Mouse (Mus musculus) thymus, postnatal 4 days (tissue): ENCODE measurements around the gene Clock.

Experiments
- DNase-seq: peaks from one replicate; pipeline ENCODE4 v3.0.0; 2021

Gene Clock

DNA sequence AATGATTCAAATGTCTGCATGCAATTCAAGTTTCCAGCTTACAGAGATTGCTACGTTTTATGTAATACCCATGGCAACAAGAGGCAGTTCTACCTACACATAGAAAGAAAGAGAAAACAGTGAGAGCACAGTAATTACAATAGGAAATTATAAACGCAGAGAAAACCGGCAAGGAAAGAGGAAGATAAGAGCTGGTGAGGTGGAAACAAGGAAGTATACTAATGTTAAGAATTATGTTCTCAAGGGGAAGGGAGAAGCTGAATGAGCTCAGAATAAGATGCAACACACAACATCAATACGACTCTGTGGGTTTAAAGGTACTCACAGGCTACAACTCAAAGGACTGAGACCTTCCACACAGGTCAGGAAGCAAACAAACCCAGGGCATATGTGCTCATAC lies 29.6 kb downstream of the Clock start:
- DNase-seq = no peak

- no peak for DNase-seq
Observed at GRCm38 (mm10) chr5:76250948-76251347, 53.6 kb downstream of the Clock start.

- DNase-seq = no peak
Observed at GRCm38 (mm10) chr5:76246539-76246938, 58.1 kb downstream of the Clock start.

- DNase-seq = no peak
Observed at GRCm38 (mm10) chr5:76245419-76245818, 59.2 kb downstream of the Clock start.

- DNase-seq = no peak
Observed at GRCm38 (mm10) chr5:76244430-76244829, 60.2 kb downstream of the Clock start.

GRCm38 (mm10) chr5:76243929-76244328 lies 60.7 kb downstream of the Clock start:
- no peak for DNase-seq

DNA sequence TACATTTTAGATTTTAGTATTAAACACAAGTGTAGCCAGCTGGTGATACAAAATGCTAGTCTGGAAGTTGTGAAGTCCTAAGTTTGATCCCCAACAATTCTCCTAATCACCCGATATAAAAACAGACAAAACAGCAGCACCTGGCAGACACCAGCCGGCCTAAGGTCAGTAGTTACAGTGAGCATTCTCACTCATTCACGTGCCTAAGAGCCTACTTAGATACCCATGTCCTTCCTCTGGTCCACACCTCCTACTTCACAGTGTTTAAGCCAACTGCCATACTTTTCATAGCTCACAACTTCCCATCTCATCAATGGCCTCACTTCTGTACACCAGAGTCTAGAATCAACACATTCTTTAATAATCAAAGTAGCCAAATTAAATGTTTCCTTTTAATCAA lies 61.3 kb downstream of the Clock start:
- no peak for DNase-seq

DNA sequence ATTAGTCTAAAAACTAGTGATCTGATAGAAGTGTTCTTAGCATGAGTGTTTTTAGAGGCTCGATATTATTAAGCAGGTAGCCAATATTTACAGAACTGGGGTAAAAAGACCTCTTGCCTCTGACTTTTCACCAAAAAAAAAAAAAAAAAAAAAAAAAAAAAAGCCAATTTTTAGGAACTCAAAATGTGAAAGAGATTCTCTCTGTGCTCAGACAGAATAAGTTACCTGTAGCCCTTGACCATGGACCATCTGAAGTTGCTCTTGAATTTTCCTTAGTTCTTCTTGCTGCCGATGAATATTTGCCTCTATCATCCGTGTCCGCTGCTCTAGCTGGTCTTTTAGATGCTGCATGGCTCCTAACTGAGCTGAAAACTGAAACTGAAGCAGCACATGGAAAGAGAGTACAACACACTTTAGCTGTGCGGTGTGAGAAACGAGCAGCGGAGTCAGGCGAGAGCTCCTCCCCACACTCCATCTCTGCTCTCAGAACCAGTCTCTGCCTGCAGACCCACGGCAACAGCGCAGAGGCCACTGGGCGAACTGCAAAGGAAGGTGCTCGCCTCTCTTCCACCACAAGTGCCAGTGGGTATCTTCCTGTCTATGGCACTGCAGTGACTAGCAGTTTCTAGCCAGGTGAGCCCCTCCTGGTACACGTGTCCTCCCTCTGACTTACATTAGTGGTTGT lies 73.3 kb downstream of the Clock start:
- no peak for DNase-seq

GRCm38 (mm10) chr5:76216691-76217090 lies 87.9 kb downstream of the Clock start:
- no peak for DNase-seq

DNA sequence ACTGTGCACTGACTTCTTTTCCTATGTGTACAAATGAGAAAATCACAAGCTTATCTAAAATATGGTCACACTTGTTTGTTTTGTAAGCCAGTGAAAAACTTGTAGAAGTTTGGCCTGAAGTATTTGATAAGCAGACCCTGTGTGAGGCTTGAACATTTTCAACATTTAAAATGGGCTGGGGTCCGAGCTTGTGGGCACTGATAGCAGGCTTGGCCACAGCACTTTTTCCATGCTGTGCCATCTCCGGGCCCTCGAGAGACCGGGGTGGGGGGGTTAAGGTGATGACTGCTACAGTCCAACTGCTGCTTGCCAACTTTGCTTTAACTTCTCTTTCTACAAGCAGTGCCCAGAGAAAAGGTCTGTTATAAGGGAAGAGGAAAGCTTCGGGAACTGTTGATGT lies 96.5 kb downstream of the Clock start:
- no peak for DNase-seq

- no peak for DNase-seq
Observed at GRCm38 (mm10) chr5:76205886-76206285, 98.7 kb downstream of the Clock start.

DNA sequence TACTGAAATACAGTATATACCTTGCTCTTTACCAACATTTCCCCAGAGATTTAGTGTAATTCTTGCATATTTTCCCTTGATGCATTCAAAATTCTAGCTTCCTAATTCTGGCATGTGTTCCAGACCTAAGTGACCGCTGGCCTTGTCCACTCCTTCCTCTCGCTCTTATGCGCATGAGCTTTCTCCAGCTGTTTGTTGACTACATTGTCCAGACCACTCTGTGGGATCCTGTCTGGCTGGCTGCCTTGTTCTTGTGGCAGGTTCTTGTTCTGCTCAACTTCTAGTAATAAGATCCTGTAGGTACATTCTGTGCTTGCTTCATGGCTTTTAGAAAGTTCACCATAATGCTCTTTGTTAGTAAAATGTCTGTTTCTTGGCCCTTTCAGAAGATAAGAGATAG lies 101.4 kb downstream of the Clock start:
- no peak for DNase-seq

DNA sequence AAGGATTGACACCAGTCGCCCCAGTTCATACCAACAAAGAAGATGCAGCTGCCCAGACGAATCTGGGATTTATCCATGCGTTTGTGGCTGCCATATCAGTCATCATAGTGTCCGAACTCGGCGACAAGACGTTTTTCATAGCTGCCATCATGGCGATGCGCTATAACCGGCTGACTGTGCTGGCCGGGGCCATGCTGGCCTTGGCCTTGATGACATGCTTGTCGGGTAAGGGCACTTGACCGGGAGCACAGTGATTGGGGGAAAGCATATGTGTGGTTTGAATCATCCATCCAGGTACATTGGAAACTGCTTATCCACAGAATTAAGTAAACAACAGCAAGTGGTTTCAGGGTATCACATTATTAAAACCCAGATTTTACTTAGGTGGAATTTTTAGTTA lies 105.2 kb downstream of the Clock start:
- DNase-seq = no peak

GRCm38 (mm10) chr5:76194377-76194945 lies 110.1 kb downstream of the Clock start:
- no peak for DNase-seq

- DNase-seq = no peak
Observed at GRCm38 (mm10) chr5:76193075-76193474, 111.5 kb downstream of the Clock start.

- no peak for DNase-seq
Observed at GRCm38 (mm10) chr5:76190609-76191008, 114.0 kb downstream of the Clock start.

DNA sequence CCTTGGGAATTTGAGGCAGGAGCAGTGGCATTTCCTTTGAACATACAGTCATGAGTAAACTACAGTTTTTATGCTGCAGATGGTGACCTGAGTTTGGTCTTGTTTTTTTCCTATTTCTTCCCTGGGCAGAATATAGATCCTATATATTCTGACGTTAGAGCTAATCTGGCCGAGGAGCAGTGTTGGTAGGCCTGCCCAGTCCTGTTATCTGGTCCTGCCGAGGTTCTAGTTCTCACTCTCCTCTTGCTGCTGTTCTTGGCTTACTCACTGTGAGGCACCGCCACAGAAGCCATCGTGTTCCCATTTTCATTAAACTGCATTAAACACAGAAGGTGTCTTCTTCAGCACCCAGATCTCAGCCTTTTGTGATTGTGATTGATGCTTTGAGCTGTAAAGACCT lies 116.7 kb downstream of the Clock start:
- no peak for DNase-seq

DNA sequence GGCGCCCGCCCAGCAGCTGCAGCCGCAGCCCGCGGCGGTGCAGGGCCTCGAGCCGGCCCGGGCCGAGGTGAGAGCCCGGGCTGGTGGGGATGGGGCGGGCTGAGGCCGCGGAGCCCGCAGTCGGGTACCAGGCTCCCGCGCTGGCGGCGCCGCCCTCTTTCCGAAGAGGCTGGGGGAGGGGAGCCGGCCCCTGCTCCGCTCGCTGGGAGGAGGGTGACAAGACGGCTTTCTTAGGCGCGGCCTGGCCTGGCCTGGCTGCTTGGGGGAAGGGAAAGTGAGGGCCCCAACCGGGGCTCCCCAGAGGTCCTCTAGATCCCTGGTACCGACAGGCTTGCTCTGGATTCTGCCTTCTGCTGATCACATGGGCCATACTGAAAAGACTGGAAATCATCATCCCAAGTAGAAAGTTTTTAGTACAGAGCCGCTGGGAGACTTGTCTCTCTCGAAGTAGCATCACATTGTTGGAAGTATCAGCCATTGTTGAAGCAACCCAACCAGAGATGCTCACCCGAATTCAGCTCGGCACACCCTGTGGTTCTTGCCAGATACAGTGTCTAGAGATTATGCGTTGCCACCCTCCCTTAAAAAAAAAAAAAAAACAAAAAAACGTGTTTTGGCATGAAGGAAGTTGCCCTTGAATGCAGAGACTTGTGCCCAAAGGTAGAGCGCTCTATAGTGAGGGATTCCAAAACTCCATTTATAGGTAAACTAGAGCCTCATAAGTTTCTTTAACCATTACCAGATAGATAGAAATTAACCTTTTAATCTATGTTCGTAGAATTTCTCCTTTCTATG lies 120.1 kb downstream of the Clock start:
- peak; percentile 80 for DNase-seq

DNA sequence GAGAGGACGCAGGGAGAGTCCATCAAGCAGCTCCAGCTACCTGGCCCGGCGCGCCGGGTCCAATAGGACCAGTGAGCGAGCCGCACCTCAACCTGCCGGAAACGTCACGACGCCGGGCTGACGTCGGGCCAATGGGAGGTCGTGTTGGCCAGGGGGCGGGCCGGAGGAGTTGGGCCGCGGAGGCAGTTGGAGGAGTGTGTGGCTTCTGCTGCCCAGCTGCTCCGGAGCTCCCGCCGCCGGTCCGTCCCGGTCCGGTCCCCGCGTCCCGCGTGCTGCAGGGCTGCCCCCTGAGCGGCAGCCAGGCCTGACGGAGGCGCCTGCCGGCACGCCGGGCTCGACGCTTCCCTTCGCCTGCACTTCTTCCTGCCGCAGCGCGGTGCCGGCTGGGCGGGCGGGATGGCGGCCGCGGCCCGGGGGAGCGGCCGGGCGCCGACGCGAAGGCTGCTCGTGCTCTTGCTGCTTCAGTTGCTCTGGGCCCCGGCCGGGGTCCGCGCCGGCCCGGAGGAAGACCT lies 120.8 kb downstream of the Clock start, which contains the start of gene Tmem165:
Gene Tmem165, plus strand, starts transcription at position 131 of the 512 bp plus-strand sequence.
- peak; percentile 93 for DNase-seq

GRCm38 (mm10) chr5:76183043-76183749 lies 121.4 kb downstream of the Clock start:
- DNase-seq = no peak

GRCm38 (mm10) chr5:76182326-76182725 lies 122.3 kb downstream of the Clock start:
- DNase-seq = no peak

- no peak for DNase-seq
Observed at GRCm38 (mm10) chr5:76179791-76180190, 124.8 kb downstream of the Clock start.

GRCm38 (mm10) chr5:76179171-76179570 lies 125.4 kb downstream of the Clock start:
- DNase-seq = no peak
